Mouse (Mus musculus) thymus, postnatal 14 days (tissue): ENCODE data around the gene Ypel4.
"Not testable (repeated sequence)": the region's sequence is repeated elsewhere in the genome, so short reads cannot be mapped to it uniquely, and the experiment has no call there.

ENCODE experiments used
- DNase-seq: peaks from one replicate; pipeline ENCODE4 v3.0.0; 2021

Ypel4 gene

GRCm38 (mm10) chr2:84728191-84728590 lies 5.7 kb upstream of the Ypel4 start:
- DNase-seq = not testable (repeated sequence)

DNA sequence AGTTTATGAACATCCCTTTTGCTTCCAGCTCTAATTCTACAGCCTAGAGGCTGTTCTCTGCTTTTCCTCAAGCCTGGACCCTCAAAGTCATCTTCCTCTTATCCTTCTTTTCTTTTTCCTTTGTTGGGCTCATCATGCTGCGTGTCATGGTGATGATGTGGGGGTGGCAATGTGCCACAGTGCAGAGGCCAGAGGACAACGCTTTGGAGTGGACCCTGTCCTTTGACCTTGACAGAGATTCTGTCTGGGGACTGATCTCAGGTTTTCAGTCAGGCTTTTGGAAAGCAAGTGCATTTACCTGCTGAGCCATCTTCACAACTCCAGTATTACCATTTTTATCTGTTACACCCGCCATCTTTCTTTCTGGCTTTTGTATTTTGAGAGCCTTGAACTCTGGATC lies 2.7 kb upstream of the Ypel4 start:
- no peak for DNase-seq

DNA sequence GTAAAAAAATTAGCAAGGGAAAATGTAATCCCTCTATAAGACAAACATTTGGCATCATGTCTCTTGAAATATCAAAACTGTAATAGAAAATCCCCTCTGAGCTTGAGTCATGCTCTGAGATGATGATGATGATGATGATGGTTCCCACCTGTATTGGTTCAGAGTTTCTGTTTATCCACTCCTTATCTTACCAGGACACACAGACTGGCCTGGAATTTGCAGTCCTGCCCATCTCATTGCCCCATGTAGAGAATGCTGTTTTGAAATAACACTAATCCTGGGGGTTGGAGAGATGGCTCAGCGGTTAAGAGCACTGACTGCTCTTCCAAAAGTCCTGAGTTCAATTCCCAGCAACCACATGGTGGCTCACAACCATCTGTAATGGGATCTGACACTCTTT lies 1.5 kb upstream of the Ypel4 start:
- DNase-seq = no peak

- no peak for DNase-seq
Observed at GRCm38 (mm10) chr2:84734351-84734864, 550 bp downstream of the Ypel4 start.

GRCm38 (mm10) chr2:84734919-84735318 lies 1.1 kb downstream of the Ypel4 start:
- DNase-seq = no peak

GRCm38 (mm10) chr2:84735346-84735920 lies 1.6 kb downstream of the Ypel4 start:
- DNase-seq = no peak

DNA sequence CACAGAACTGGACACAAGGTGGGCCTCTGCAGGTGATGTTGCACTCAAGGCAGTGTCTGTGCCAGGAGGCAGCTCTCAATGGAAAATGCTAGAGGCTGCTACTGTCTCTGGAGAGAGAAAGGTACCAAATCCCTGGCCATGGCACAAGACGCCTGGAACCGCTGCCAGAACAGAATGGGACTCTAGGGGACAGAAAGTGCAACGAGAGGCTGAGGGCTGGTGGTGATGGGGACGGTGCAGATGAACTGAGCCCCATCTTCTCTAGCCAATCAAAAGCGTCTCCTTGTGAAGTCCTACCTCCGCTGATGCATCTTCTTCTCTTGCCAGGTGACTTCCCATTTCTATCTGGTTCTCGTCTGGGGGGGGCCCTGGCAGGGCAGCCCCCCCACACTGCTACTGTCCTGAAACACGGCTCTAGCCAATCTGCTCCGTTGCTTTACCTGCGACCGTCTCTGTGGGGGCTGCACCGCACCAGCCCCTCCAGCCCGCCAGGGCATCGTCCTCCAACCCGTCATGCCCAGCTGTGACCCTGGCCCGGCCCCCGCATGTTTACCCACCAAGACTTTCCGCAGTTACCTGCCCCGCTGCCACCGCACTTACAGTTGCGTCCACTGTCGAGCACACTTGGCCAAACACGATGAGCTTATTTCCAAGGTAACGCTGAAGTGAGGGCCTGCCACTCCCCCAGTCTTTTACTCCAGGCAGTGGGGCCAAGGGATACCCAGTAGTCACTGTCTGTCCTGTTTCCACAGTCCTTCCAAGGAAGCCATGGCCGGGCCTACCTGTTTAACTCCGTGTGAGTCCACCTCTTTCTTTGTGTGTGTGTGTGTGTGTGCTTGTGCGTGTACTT lies 2.7 kb downstream of the Ypel4 start:
- no peak for DNase-seq

- DNase-seq = no peak
Observed at GRCm38 (mm10) chr2:84737451-84737925, 3.6 kb downstream of the Ypel4 start.

DNA sequence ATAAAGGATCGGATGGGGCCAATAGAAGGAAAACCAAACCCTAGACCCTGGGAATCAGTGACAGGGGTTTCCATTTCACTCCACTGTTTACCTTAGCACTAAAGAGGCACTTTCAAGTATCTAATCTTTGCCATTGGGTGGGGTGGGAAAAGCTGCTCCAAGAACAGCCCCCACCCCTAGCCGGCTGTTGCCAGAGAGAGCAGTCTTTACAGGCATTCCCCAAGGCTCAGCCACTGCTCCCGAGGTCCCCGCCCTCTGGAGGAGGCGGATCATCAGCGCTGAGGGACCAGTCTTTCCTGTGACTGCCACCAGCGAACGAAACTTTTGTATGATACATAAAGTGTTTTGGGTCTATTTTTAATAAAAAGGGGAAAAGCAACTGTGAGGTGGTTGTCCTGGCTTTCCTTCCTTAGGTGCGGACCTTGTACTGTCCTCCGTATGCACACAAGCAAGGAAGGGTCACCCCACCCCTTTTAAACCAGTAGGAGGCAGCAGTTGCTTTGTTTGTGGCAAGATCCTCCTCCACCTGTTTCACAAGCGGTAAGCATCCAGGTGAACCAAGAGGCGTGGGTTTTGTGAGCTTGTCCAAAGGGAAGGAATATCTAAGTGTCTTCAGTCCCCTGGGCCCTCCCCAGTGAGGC lies 4.5 kb downstream of the Ypel4 start:
- DNase-seq = peak; percentile 29

DNA sequence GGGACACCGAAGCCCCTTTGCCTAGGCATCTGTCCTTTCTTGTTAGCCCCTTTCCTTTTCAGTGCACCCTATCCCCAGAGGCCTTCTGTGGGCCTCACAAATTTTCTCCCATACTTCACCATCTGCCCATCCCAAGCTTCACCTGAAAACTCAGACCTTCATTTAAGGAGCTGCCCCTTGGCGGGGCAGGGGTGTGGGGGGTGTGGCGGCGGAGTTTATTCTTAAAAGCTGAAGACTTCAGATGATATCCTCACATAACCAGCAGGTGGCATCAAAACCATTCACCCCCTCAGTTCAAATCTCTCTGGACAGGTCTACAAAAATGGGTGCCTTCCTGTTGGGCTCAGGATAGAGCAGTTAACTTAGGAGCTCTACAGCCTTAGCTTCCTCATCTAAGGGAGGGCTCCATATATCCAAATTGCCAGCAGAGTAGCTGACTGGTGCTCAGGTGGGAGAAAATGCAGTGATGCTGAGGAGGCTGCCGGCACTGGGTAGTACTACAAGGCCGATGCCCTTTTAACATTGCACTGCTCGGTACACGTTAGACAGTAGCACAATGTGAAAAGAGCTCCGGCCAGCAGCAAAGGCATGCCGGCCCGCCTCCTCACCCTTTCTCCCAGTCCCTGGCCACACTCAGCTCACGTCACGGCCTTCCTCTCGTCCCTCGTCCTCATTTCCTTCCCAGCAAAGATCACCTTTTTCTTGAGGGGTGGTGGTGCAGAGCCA lies 6.9 kb downstream of the Ypel4 start:
- peak; percentile 40 for DNase-seq

DNA sequence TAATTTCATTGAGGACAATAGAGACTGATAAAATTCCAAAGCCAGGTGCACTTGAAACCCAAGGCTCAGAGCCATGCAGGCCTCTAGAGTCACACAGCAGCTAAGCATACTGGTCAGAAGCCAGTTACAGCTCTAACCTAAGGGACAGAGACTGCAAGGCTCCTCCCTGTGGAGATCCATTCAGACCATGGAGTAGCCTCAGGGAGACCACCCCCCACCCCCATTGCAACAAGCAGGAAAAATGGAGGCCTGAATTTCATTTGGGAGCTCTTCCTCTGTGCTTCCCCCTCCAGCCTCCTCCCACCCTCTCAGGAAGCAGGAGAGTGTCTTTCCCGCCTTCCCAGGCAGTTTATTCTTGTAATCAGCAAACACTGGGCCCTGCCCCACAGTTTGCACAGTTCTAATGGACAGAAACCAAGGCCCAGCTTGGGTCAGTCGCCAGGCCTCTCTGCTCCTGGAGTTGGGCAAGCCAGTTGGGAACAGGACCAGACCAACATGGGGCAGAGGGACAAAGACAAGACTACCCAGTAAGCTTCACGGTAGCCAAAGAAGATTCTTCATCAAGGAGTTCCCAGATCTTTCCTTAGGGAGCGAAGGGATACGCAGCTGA lies 8.1 kb downstream of the Ypel4 start:
- DNase-seq = no peak

- no peak for DNase-seq
Observed at GRCm38 (mm10) chr2:84742451-84743283, 8.8 kb downstream of the Ypel4 start.

- peak; percentile 41 for DNase-seq
Observed at GRCm38 (mm10) chr2:84743561-84743960, 9.7 kb downstream of the Ypel4 start, which contains the start of gene Gm19426. Gene Gm19426, minus strand, starts transcription at chr2:84743655.

DNA sequence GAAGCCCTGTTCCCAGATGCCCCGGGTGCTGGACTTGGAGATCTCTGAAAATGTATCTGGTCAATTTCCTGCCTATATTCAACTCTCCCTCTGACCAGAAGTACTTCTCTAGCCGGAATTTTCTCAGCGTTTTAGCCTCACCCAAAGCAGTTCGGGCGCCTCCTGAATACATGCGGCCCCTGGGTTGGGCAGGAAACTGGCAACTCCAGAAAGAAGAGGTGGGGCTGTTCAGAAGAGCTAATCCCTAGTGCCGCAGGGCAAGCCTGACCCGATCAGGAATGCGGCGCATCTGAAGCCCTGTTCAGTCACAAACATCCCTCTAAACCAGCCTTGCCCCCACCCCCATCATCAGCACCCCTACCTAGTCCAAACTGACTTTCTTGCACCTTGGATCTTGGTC lies 10.3 kb downstream of the Ypel4 start:
- no peak for DNase-seq

DNA sequence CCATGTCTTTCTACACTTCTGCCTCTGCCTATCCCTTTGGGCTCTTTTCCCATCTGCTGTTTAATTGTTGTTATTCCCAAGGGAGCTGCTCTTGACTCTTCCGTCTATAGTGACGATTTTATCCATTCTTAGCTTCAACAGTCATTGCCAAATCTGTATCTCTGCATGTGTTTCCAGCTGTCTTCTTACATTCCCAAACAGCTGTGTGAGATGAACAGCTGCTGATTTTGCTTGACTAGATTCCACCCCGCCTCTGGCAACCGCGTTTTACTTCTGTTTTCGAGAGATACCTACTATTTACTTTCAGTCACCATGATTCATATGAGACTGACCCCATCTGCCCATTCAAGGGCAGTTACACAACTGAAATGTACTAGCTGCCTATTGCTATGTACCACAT lies 16.3 kb downstream of the Ypel4 start:
- no peak for DNase-seq

DNA sequence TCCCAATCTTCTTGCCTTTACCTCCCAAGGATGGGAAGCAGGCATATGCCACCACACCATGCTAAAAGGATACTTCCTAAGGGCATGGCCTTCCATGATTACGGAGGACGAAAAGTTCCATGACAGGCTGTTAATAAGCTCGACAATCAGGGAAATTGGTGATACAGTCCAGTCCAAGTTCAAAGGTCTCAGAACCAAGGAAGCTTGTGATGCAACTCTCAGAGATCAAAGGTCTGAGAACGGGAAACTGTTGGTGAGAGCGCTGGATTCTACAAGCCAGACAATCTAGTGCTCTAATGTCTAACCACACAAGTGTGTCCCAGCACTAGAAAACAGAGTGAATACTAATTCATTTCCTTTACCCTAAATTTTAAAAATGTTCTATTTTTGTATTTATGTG lies 22.4 kb downstream of the Ypel4 start:
- no peak for DNase-seq

- DNase-seq = no peak
Observed at GRCm38 (mm10) chr2:84757026-84757682, 23.3 kb downstream of the Ypel4 start.

- DNase-seq = no peak
Observed at GRCm38 (mm10) chr2:84758542-84759127, 24.8 kb downstream of the Ypel4 start.

GRCm38 (mm10) chr2:84760777-84761176 lies 26.9 kb downstream of the Ypel4 start:
- no peak for DNase-seq

- DNase-seq = no peak
Observed at GRCm38 (mm10) chr2:84761309-84761708, 27.5 kb downstream of the Ypel4 start.

- DNase-seq = no peak
Observed at GRCm38 (mm10) chr2:84761840-84762239, 28.0 kb downstream of the Ypel4 start.
